Mouse (Mus musculus): Measurements from ENCODE around the gene Foxn3.

The Foxn3 gene

DNA sequence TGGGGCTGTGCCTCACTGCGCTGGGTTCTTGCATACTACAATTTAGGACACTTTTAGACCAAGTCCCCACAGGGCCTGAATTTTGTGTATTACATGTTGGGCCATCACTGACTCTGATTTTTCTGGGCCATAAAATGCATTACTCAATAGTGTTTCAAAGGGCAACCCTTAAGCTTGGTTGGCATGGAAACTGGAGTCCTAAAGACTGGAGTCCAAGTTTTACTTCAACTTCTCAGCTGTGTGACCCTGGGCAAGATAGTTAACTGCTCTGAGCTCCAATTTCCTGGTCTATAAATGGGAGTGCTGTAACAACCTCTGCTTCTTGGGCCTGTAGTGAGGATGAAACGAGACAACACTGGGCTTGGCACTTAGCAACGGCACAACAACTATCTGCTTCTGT lies 215.9 kb downstream of the Foxn3 start:
- no peak for DNase-seq

DNA sequence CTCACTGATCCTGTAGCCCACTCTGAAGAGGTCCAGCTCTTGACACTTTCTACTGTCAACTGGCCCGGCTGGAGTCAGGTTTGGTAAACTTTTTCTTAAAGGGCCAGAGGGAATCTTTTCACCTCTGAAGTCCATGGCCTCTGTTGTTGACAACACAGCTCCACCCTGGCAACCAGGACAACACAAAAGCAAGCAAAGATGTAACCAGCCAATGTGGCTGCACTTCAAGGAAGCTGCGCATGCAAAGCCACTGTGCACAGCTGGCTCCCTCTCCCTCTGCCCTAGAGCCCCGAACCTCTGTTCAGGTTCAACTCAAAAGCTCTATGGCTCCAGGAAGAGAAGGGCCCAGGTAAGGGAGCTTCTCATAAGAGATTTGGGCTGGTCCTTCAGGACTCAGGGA lies 216.4 kb downstream of the Foxn3 start:
- DNase-seq, result no peak

DNA sequence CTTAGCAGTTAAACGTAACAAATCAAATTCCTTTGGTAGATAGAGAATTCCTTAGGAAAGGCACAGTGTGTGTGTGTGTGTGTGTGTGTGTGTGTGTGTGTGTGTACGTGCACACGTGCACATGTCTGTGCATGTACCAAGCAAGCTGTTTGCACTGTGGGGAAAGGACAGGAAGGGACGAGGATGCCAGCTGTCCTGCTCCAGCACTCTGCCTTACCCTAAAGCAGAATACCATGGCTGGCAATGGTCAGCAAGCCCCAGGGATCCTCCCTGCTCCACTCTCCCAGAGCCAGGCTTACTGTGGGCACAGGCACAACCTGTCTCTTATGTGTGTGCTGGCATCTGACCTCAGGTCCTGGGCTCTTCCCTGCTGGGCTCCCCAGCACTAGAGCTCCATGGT lies 218.1 kb downstream of the Foxn3 start:
- no peak for DNase-seq

DNA sequence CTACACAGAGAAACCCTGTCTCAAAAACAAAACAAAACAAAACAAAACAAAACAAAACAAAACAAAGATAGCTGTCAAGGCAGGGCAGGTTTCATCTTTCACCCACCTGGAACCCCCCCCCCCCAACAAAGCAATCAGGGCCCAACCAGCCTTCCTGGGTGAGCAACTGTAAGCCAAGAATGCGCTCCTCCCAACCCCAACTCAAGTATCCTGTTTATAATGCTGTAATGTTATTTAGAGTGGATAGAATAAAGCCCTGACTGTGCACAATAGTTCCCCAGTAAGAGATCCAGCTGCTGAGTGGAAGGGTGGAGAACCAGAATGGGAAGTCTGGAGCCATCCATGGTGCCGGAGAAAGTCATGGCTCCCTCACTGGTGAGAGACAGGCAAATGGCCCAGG lies 220.0 kb downstream of the Foxn3 start:
- DNase-seq, result no peak

DNA sequence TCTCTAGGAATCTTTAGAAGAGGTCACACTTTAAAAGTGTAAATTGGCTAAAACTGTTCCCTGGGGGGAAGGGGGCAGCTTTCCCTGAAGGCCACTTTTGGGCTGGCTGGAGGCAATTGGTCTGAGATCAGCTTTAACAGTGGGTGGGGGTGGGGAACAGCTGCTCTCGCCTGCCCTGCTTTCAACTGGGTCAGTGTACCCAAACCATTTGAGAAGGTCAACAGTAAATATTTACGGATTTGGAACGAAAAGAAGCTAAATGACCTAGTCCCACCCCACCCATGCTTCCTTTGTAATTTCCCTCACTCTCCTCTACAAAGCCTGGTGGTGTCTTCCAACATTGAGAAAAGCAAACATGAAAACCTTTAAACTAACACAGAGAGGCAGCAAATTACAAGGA lies 221.2 kb downstream of the Foxn3 start:
- DNase-seq, result no peak

DNA sequence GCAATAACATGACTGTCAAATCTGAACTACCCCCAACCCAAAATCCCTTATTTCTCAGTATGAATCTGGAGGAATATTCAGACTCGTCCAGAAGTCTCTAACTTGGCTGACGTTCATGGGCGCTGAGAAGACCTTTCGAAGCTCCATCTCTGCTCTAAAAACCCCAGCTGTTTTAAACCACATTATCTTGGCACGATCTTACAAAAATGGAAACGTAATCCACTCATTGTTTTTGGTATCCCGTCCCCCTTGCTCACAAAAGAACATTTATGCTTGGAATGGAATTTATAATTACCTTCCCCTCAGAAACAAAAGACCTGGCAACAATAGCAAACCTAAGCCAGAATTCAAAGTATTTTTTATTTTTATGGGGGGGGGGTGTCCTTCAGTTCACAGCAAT lies 221.6 kb downstream of the Foxn3 start:
- no peak for DNase-seq

DNA sequence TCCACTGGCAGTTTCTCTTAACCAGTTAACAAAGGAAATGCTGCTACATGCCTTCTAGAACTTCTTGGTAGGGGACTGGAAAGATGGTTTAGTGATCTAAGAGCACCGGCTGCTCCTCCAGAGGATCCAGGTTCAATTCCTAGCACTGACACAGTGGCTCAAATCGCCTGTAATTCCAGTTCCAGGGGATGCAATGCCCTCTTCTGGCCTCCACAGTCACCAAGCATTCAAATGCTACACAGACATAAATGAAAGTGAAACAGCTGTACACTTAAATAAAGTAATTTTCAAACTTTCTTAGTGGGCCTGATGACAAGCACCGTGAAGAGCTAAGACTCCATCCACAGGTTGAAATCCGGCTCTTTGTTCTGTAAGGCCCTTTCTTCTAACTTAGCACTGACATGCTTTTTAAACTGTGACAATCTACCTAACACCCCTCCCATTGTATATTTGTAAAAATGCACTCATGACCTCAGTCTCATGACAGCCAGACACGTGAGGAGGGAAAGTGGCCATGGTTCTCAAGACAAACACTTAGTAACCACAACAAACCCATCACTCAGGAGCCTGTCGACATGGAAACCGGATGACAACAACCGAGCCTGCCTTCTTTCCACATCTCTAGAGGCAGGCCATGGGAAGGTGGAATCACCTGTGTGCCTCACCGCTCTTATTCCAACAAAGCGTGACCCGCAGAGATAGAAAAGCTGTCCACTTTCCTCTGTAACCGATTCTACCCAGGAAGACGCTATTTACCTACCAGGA lies 222.8 kb downstream of the Foxn3 start:
- no peak for DNase-seq

DNA sequence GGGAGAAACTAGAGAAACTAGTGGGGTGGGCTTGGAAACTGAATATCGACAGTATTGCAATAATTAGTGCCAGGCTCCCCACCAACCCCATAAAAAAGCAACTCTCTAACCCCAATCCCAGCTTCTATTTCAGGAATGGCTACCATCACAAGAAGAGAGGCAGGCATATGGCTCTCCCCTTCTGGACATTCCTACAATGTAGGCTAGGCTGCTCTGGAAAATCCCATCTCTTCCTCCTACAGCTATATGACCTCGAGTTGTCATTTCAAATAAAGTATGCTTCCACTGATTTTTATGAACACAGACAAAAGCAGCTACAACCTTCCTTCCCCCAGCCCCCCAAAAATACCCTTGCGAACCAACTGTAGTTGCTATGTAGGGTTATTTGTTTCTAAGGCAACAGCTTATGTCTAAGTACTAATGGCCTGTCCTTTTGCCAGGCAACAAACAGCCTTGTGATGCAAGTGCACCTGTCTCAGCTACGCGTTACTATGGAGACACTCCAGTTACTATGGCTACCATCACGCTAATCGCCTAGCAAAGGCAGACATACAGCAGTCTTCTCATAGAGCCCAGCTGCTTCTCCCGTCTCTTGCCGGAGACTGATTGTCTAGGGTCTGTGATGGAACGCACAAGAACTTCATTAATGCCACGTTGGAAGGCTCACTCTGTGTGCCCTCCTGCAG lies 223.6 kb downstream of the Foxn3 start:
- no peak for DNase-seq

DNA sequence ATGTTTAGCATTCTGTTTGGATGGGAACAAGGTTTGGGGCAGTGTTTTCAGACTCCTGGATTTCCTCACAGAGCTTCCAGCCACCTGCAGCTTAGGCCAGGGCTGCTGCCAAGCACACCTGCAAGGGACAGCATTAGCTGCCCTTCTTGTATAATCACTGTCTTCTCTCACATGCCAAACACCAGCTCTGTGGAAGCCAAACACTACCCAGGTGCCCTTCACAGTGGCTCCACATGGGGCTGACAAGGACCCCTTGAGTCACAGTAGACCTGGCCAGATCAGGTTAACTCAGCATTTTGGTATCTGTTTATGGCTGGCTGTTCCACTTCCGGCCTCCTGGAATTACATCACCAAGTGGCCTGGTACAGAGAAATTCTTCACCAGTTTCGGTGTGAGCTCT lies 224.6 kb downstream of the Foxn3 start:
- DNase-seq, result no peak

DNA sequence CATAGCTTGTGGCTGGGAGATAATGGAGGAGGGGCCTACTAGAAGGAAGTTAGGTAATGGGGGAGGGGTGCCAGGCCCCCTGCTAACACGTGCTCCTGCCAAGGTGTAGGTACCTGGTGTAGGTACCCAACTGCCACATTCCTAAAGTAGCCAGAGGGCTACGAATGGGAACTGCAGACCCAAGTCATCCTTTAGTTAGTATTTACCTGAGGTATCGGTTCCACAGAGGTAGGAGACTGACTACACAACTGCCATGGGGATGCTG lies 226.3 kb downstream of the Foxn3 start:
- no peak for DNase-seq

DNA sequence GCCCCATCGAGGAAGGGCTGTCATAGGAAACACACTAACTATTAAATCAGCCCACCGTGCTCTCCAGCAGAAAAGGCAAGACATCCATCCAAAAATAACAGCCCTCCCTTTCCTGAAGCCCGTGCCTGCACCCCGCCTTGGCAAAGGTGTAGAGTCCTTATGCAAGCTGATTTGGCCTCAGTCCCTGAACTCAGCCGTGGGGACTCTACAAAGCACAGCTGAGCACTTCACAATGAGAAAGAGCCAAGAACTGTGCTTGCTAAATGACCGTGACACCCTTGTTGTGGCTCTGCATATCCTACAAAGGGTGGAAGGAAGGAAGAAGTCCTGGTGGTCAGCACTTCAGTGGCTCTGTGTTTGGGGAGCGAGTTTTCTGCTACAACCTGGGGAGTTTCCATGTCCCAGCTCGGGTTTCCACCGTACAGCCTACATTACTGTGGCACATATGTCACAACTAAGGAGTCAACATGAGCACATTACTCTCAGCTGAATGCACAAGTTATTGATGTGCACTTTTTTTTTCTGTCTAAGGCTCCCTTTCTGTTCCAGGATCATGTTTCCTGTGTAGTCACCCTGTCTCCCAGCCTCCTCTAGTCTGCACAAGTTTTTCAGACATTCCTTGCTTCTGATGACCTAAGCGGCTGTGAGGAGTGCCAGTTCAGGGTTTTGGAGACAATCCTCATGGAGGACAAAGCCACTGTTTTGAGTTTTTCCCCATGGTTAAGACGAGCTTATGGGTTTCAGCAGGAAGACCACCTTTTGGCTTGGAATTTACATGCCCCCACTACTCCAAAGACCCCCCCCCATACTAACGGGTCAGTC lies 226.8 kb downstream of the Foxn3 start:
- DNase-seq, result no peak

DNA sequence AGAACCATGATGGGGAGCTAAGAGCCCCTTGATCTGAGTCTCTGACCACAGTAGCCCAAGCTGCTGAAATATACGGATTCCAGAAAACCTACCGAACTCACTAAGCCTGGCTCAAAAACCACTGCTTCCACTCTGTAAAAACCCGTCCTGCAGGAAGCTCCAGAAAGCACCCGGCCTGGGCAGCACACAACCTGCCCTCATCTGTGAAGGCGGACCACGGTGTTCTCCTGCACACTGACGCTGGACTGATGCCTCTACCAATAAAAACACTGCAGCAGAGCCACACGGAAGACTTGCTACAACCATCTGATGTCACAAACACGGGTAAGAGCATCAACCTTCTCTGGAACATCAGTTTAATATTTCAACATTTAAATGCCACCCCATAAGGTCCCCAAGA lies 227.8 kb downstream of the Foxn3 start:
- no peak for DNase-seq

DNA sequence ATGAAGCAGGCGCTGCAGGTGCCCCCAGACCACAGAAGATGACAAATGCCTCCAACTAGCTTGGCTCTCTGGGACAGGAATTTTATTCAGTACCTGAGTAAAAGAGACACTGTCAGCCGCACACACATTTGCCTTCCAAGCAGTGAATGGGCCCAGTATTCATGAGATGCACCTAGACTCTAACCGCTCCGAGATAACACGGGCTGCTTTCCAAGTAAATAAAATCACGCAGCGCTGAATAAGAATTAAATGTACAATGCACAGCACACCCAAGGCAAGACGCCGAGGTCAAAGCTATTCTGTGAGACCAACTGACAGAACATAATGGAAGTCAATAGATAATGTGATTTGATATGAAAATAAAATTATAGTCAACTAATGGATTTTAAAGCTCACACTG lies 229.4 kb downstream of the Foxn3 start:
- DNase-seq, result no peak

DNA sequence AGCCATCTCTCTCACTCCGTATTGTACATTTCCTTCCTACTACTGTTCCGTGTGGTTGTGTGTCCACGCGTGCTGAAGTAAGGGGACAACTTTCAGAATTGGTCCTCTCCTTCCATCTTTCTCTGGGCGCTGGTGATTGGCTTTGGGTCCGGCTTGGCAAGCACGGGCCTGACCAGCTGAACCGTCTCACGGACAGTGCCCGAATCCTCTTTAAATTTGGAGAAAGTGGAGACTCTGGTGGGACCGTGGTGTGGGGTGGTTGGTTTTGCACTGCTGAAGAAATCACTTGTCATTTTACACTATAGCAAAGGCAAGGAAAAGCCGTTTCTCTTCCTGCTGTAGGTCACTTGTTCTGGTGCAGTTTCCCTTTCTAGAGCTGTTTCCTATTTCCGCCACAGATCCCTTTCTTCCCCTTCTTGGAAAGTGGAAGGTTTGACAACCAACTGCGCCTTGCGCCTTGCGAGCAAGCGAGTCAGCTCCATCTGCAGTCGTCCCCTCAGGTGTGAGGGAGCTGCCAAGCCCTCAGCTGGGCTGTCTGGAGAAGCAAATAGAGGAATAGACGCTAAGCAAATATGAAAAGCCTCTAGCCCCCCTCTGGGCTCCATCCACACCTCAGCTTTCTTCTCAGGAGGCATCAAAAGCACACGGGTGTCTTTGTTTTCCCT lies 229.9 kb downstream of the Foxn3 start:
- DNase-seq, result no peak

DNA sequence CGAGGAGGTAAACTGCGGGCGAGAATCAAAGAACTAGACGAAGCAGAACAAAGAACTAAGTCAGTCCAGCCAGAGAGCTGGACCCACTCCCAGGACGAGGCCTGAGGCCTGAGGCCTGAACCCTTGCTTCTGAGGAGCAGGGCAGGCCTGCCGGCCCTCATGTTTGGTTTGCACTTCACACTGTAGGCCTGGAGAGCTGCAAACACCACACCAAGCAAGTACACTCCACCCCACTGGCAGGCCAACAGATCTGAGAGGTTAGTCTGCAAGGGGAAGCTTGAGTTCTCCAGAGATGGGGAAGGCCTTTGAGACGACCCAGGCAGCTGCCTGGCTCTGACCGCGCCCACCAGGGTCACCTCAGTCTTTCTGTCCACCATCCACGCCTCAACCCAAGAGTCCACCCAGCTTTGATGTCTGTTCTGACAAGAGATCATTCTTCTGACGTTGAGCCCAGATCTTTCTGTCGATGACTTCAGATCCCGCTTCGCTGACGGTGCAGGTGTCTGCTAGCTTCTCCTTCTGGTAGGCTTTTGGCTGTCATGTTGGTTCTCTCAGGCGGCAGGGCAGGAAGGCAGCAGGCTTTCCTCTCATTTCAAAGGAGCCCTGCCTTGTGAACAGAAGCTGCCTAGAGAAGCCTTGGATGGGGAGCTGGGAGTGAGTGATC lies 231.1 kb downstream of the Foxn3 start:
- no peak for DNase-seq

DNA sequence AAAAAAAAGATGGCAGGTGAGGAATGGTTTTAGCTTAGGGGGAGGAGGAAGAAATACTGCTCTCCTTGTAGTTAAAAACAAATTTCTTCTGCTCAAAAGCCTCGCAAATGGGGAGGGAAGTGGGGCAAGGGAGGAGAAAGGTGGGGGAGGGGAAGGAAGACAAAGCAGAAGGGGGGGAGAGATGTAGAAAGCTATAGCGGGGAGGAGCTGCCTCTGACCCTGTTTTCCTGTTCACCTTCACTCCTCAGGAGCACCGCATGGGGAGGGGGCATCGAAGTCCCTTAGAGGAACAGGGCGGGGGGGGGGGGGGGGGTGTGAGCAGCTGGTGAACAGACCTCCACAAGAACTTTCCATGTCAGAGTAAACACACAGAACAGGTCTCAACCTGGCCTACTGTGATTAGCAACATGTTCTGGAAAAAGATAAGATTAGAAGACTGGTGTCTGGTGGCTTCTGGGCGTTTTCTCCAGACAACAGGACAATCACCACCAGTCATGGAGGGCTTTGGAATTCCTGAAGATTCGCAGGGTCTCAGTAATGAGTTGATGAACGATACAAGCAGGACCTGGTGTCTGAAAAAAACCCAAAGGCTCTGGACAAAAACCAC lies 231.9 kb downstream of the Foxn3 start:
- no peak for DNase-seq

DNA sequence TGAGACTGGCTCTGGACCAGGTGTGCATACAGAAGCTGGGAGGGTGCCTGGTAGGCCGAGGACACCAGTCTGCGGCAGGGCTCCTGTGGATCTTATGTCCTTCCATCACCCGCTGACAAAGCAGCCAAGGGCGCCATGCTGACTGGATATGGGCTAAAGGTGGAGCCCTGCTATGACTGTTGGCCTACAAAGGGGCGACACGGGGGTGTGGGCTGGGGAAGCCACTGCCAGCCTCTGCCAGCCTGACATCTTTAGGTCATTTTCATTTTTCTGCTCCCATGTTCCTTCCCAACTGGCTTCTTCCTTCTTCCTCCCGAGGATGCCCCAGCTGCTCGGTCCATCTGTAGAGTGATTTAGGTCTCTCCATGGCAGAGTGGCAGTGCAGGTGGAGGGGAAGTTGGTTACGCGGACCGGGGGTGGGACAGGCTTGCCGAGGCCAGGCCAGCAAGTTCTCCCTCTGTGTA lies 232.5 kb downstream of the Foxn3 start:
- DNase-seq, result no peak

DNA sequence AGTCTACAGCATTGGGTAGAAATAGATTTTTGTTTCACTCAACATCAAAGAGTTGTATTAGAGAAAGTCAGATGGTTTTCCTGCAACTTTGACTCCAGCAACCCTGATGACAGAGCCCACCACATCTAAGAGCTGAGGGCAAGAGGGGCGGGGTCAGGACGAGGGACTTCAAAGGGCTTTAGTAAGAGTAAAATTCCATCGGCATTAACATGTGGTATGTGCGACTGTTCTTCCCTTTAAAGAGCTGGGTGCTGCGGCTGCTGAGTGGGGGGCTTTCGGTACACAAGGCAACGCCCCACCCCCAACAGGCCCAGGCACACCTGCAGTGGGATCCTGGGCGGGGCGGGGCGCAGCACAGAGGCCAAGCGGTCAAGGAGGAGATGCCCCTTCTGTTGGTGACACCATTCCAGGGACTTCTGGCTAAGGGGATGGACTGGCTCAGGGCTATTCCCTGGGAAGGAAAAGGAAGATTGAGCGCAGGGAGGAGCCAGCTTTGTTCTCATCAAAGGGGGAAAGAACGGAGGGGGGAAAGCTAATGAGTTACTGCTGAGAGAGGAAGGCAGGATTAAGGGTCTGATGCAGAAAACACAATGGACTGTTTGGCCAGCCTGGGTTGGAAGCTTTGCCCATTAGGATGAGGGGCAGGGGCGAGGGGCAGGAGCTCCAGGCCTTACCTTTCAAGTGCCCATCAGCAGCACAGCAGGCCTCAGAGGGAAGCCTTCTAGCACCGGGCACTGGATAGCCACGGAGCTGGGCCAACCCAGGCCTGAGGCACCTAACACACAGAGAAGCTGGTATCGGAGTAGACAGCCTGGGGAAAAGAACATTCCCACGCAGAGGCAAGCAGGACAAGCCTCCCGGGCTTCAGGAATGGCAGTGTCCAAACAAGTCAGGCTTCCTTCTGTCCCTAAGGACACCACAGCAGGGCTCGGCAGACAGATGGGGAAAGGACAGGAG lies 233.8 kb downstream of the Foxn3 start:
- no peak for DNase-seq

DNA sequence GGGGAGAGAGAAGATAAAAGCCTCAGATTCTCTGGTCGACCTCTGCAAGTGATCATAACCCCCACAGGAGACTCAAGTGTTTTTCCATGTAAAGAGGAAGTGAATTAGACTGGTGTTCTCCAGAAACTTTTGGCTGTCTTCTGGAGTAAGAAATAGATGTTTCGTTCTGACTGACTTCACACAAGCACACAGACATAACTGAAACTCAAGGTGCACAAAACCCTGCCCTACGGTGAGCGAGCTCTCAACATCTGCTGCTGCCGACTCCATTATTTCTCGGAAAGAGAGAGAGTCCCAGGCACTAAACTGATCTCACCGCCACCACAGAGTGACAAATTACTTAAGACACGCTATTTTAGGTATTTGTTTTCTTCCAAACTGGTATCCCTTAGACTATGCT lies 237.2 kb downstream of the Foxn3 start:
- no peak for DNase-seq

DNA sequence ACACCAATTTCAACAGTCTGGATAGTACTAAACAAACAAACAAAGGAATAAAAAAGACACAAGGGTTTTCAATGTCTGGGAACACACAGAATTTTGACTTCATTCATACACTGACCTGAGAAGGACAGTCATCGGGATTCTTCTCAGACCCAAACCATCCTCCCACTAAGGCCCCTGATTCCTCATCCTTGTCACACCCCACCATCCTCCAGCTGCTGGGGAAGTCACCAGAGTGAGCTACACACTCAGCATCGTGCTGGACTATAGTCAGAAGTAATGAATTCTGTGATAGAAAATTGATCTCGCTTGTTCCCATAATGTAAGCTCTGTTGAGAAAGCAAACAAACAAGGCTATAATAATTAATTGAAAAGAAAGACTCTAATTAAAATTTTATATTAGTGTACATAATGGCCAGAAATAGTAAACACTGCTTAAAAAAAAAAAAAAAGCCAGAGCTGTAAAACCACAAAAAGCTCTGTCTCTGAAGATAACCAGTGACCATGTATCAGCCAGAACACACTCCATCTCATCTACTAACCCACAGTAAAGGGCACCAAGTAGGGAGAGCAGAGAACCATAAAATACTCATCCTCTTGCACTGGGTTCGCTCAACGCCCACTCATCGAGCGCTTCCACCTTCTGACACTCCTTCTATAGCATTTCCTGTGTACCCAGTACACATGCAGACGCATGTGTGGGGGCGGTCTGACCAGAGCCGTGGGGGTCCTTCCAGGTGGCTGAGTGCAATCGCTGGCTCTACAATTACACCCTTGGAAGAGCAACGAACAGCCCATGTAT lies 241.6 kb downstream of the Foxn3 start:
- DNase-seq, result no peak

Measured in spleen, adult 18-20 months (tissue).